ENCODE assay signal across 8 mouse cellular contexts in genomic region chr6:29506834-29507233, GRCm38 (mm10). TPM values are rescaled to one million over a fixed set of nuclear protein-coding genes. Genes with fewer than 3 reads are reported as not detected.
DNase-seq lines count a peak whose midpoint lies in the region; ATAC-seq and TF ChIP-seq lines count a peak whose summit lies in the region.

No protein-coding gene starts in this region.

- H3K4me1 ChIP-seq in lung, postnatal 0 days (ENCODE audit: insufficient read depth, low read depth, low read length) = no peaks in the 10 kb centered on the region; the same call in 1 of the 2 replicates
- no peaks in the 10 kb centered on the region for H3K4me1 ChIP-seq in forebrain, postnatal 0 days (ENCODE audit: insufficient read depth)
- H3K4me1 ChIP-seq in limb, embryonic 15.5 days = peaks cover 34% of the 10 kb centered on the region
- H3K4me1 ChIP-seq in stomach, embryonic 15.5 days = peaks cover 24% of the 10 kb centered on the region

- ATAC-seq in lung, postnatal 0 days = no peak
- ATAC-seq in forebrain, postnatal 0 days = peak; percentile 56
- no peak for ATAC-seq in limb, embryonic 15.5 days (ENCODE audit: insufficient number of reproducible peaks, low FRiP score, low TSS enrichment, low read depth)
- no peak for ATAC-seq in stomach, embryonic 15.5 days (ENCODE audit: insufficient read depth, low FRiP score, low read depth)

- no peaks in the 10 kb centered on the region for H3K9me3 ChIP-seq in lung, postnatal 0 days (ENCODE audit: low read length)
- H3K9me3 ChIP-seq in forebrain, postnatal 0 days (ENCODE audit: low read length) = no peaks in the 10 kb centered on the region
- H3K9me3 ChIP-seq in limb, embryonic 15.5 days = no peaks in the 10 kb centered on the region
- no peaks in the 10 kb centered on the region for H3K9me3 ChIP-seq in stomach, embryonic 15.5 days

- TF ChIP-seq CTCF in lung, postnatal 0 days (IDR thresholded peaks at IDR 0.05) = no peak
- no peak for TF ChIP-seq CTCF in forebrain, postnatal 0 days (IDR thresholded peaks at IDR 0.05; ENCODE audit: low read depth)

- peaks cover 3% of the 10 kb centered on the region; the same call in 1 of the 2 replicates for H3K27me3 ChIP-seq in lung, postnatal 0 days (replicated peaks; ENCODE audit: insufficient read depth, low read length)
- H3K27me3 ChIP-seq in forebrain, postnatal 0 days (ENCODE audit: insufficient read depth, low read length) = no peaks in the 10 kb centered on the region; the same call in 1 of the 2 replicates
- no peaks in the 10 kb centered on the region for H3K27me3 ChIP-seq in limb, embryonic 15.5 days
- H3K27me3 ChIP-seq in stomach, embryonic 15.5 days (replicated peaks) = no peaks in the 10 kb centered on the region

- TF ChIP-seq EP300 in lung, postnatal 0 days (IDR thresholded peaks at IDR 0.05) = no peak

- peak overlapping the region; percentile 66 for H3K4me2 ChIP-seq in lung, postnatal 0 days (replicated peaks; ENCODE audit: low read depth, low read length)
- H3K4me2 ChIP-seq in forebrain, postnatal 0 days (ENCODE audit: low read depth) = peak overlapping the region; percentile 58
- H3K4me2 ChIP-seq in limb, embryonic 15.5 days = peak overlapping the region; percentile 73
- peak overlapping the region; percentile 72 for H3K4me2 ChIP-seq in stomach, embryonic 15.5 days

- H3K4me3 ChIP-seq in lung, postnatal 0 days (ENCODE audit: low read depth, low read length) = no peak overlapping the region
- H3K4me3 ChIP-seq in forebrain, postnatal 0 days (ENCODE audit: low read depth, low read length) = peak overlapping the region; percentile 47
- H3K4me3 ChIP-seq in limb, embryonic 15.5 days = peak overlapping the region; percentile 55
- peak overlapping the region; percentile 54 for H3K4me3 ChIP-seq in stomach, embryonic 15.5 days (replicated peaks)

- WGBS in lung, postnatal 0 days = 27% methylated on average over 8 of the region's 8 CpGs
- 27% methylated on average over 8 of the region's 8 CpGs for WGBS in forebrain, postnatal 0 days
- 14% methylated on average over 8 of the region's 8 CpGs for WGBS in limb, embryonic 15.5 days
- WGBS in stomach, embryonic 15.5 days = 19% methylated on average over 8 of the region's 8 CpGs

- H3K36me3 ChIP-seq in lung, postnatal 0 days (ENCODE audit: insufficient read depth, low read length) = no peaks in the 10 kb centered on the region
- no peaks in the 10 kb centered on the region for H3K36me3 ChIP-seq in forebrain, postnatal 0 days (ENCODE audit: insufficient read depth)
- H3K36me3 ChIP-seq in limb, embryonic 15.5 days = peaks cover 4% of the 10 kb centered on the region; the same call in 1 of the 2 replicates
- H3K36me3 ChIP-seq in stomach, embryonic 15.5 days = no peaks in the 10 kb centered on the region

- no peak overlapping the region for H3K27ac ChIP-seq in lung, postnatal 0 days (ENCODE audit: low read length)
- no peak overlapping the region for H3K27ac ChIP-seq in forebrain, postnatal 0 days (ENCODE audit: low read depth, low read length)
- no peak overlapping the region for H3K27ac ChIP-seq in limb, embryonic 15.5 days
- H3K27ac ChIP-seq in stomach, embryonic 15.5 days = no peak overlapping the region

- H3K9ac ChIP-seq in lung, postnatal 0 days (replicated peaks; ENCODE audit: low read depth) = no peak overlapping the region
- H3K9ac ChIP-seq in forebrain, postnatal 0 days = 0 out of 2 replicates have a peak overlapping the region, but pooled peaks have one; percentile 51
- peak overlapping the region; percentile 11; the same call in 1 of the 2 replicates for H3K9ac ChIP-seq in limb, embryonic 15.5 days
- no peak overlapping the region for H3K9ac ChIP-seq in stomach, embryonic 15.5 days

- DNase-seq in lung, postnatal 0 days (ENCODE audit: low spot score) = no peak
- no peak for DNase-seq in lung, postnatal 36 days
- DNase-seq in forebrain, postnatal 0 days = no peak
- no peak for DNase-seq in thymus, postnatal 36 days
- no peak for DNase-seq in ovary, adult 18-20 months (ENCODE audit: low spot score)
- no peak for DNase-seq in adrenal gland, postnatal 10 days

RNA-seq across cellular contexts. Expression of gene Kcp, which starts 0.9 kb away (rescaled TPM):
- polyA plus RNA-seq in lung, postnatal 0 days (2015; fragmentation: Nextera tagmentation; extraction: Ambion mirVana) = 4.0 and 4.8 TPM in 2 replicates
- 9.8 and 31.2 TPM in 2 replicates for total RNA-seq in forebrain, postnatal 0 days (2014; rRNA removed)
- polyA plus RNA-seq in forebrain, postnatal 0 days (2015; fragmentation: Nextera tagmentation; extraction: Ambion mirVana) = 5.2 and 6.7 TPM in 2 replicates
- 25.8 and 26.5 TPM in 2 replicates for polyA plus RNA-seq in limb, embryonic 15.5 days (2015; fragmentation: Nextera tagmentation; extraction: Ambion mirVana)
- 20.3 and 20.7 TPM in 2 replicates for polyA plus RNA-seq in stomach, embryonic 15.5 days (2015; fragmentation: Nextera tagmentation; extraction: Ambion mirVana)
- total RNA-seq in adrenal gland, postnatal 10 days (2021) = 1 to 10 TPM; 7.0 to 7.1 TPM

RNA-seq across cellular contexts. Expression of gene Irf5, which starts 19.6 kb away (rescaled TPM):
- 8.5 and 8.6 TPM in 2 replicates for polyA plus RNA-seq in lung, postnatal 0 days (2015; fragmentation: Nextera tagmentation; extraction: Ambion mirVana)
- total RNA-seq in forebrain, postnatal 0 days (2014; rRNA removed) = 3.2 and 3.9 TPM in 2 replicates
- polyA plus RNA-seq in forebrain, postnatal 0 days (2015; fragmentation: Nextera tagmentation; extraction: Ambion mirVana) = 1.5 and 1.9 TPM in 2 replicates
- polyA plus RNA-seq in limb, embryonic 15.5 days (2015; fragmentation: Nextera tagmentation; extraction: Ambion mirVana) = 4.6 and 6.0 TPM in 2 replicates
- polyA plus RNA-seq in stomach, embryonic 15.5 days (2015; fragmentation: Nextera tagmentation; extraction: Ambion mirVana) = 8.9 and 11.1 TPM in 2 replicates
- total RNA-seq in adrenal gland, postnatal 10 days (2021) = 1 to 10 TPM; 3.8 to 4.8 TPM

RNA-seq across cellular contexts. Expression of gene Atp6v1fnb, which starts 35.6 kb away (rescaled TPM):
- polyA plus RNA-seq in lung, postnatal 0 days (2015; fragmentation: Nextera tagmentation; extraction: Ambion mirVana) = not detected in 2 replicates
- 0.31 and 1.7 TPM in 2 replicates for total RNA-seq in forebrain, postnatal 0 days (2014; rRNA removed)
- 0.42 TPM in 1 of 2 replicates, not detected in the other for polyA plus RNA-seq in forebrain, postnatal 0 days (2015; fragmentation: Nextera tagmentation; extraction: Ambion mirVana)
- polyA plus RNA-seq in limb, embryonic 15.5 days (2015; fragmentation: Nextera tagmentation; extraction: Ambion mirVana) = not detected in 2 replicates
- polyA plus RNA-seq in stomach, embryonic 15.5 days (2015; fragmentation: Nextera tagmentation; extraction: Ambion mirVana) = 0.24 TPM in 1 of 2 replicates, not detected in the other
- total RNA-seq in adrenal gland, postnatal 10 days (2021) = under 1 TPM in 1 of 2 experiments, not detected in 1; 0.45 TPM

RNA-seq across cellular contexts. Expression of gene Atp6v1f, which starts 39.3 kb away (rescaled TPM):
- 264 and 293 TPM in 2 replicates for polyA plus RNA-seq in lung, postnatal 0 days (2015; fragmentation: Nextera tagmentation; extraction: Ambion mirVana)
- total RNA-seq in forebrain, postnatal 0 days (2014; rRNA removed) = 279 and 344 TPM in 2 replicates
- 362 and 434 TPM in 2 replicates for polyA plus RNA-seq in forebrain, postnatal 0 days (2015; fragmentation: Nextera tagmentation; extraction: Ambion mirVana)
- polyA plus RNA-seq in limb, embryonic 15.5 days (2015; fragmentation: Nextera tagmentation; extraction: Ambion mirVana) = 221 and 243 TPM in 2 replicates
- polyA plus RNA-seq in stomach, embryonic 15.5 days (2015; fragmentation: Nextera tagmentation; extraction: Ambion mirVana) = 244 and 256 TPM in 2 replicates
- total RNA-seq in adrenal gland, postnatal 10 days (2021) = 100 to 1,000 TPM; 183 to 191 TPM

Comparison
In these comparisons a context has a peak if more than half of its experiments do, and no peak if none do; other contexts are left out.
1. H3K9ac ChIP-seq: peak in forebrain, postnatal 0 days (single experiment) and limb, embryonic 15.5 days (single experiment); none in lung, postnatal 0 days (single experiment) and stomach, embryonic 15.5 days (single experiment).
2. Peak in every context shown above with its lines, with median percentiles within 50 percentile points of each other: H3K4me2 ChIP-seq.